Mouse (Mus musculus) spleen, adult 2 months (tissue): ENCODE results near the gene Cdc25b.

ENCODE experiments used
- CTCF ChIP-seq: fragments of 200-500 bp; IDR thresholded peaks from 2 replicates; pipeline ENCODE4 v1.5.1; 2011; ENCODE audit warnings: mild to moderate bottlenecking, inconsistent platforms; ENCODE audit not compliant: insufficient read depth, insufficient read length, insufficient replicate concordance; ENCODE audit errors: extremely low read depth
- POLR2A ChIP-seq: fragments of 200-500 bp; IDR thresholded peaks from 2 replicates; pipeline ENCODE4 v1.6.1; 2011; ENCODE audit warnings: low read depth, low read length, inconsistent platforms

DNA sequence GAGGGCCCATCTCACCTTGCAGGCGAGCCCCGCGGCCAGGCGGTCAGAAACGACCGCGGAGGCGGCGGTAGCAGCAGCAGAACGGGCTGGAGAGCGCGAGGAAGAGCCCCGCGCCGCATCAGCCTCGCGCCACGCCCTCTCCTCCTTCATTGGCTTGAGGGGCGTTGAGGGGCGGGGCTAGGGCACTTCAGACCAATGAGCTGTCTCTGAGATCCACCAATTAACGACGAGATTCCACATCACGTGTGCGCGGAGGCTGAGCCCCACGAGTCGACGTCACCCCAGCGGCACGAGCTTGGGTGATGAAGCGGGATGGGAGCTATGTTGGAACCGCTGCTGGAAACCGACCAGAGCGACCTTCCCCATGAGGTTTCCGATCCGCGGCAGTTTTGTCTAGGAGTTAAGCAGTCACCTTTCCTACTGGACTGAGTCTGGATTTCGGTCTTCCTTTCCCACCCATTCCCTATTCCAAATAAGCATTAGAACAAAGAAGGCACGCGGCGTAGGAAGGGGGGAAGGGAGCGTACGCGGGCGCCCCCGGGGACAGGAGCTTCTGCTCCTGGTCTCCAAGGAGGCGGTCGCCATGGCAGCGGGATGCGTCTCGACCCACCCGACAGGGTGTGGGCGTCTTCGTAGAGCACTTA is 26.7 kb upstream of the Cdc25b start, which contains the start of gene 1700037H04Rik:
- TF ChIP-seq CTCF (no peak), POLR2A (peak; percentile 67; the same call in 1 of the 2 replicates)
